Mouse (Mus musculus) kidney, postnatal 10 days (tissue): ENCODE measurements around the gene Fstl1.

Experiments
- DNase-seq: peaks from one replicate; pipeline ENCODE4 v3.0.0; 2021; ENCODE audit warnings: mixed read lengths

Gene Fstl1

GRCm38 (mm10) chr16:37824778-37825505, 48.3 kb downstream of the Fstl1 start:
- no peak for DNase-seq

- no peak for DNase-seq
Observed at GRCm38 (mm10) chr16:37826286-37826685, 49.6 kb downstream of the Fstl1 start.

- peak; percentile 44 for DNase-seq
Observed at GRCm38 (mm10) chr16:37831041-37831440, 54.4 kb downstream of the Fstl1 start.

- DNase-seq, result no peak
Observed at GRCm38 (mm10) chr16:37837571-37837970, 60.9 kb downstream of the Fstl1 start.

- no peak for DNase-seq
Observed at GRCm38 (mm10) chr16:37842439-37842838, 65.8 kb downstream of the Fstl1 start.

- no peak for DNase-seq
Observed at GRCm38 (mm10) chr16:37843740-37844139, 67.1 kb downstream of the Fstl1 start.

GRCm38 (mm10) chr16:37845202-37845925, 68.7 kb downstream of the Fstl1 start:
- peak; percentile 32 for DNase-seq

GRCm38 (mm10) chr16:37847081-37847480, 70.4 kb downstream of the Fstl1 start:
- no peak for DNase-seq

- peak; percentile 64 for DNase-seq
Observed at GRCm38 (mm10) chr16:37851366-37851765, 74.7 kb downstream of the Fstl1 start.

- peak; percentile 59 for DNase-seq
Observed at GRCm38 (mm10) chr16:37853279-37853678, 76.6 kb downstream of the Fstl1 start.

- no peak for DNase-seq
Observed at GRCm38 (mm10) chr16:37854054-37854453, 77.4 kb downstream of the Fstl1 start.

- no peak for DNase-seq
Observed at GRCm38 (mm10) chr16:37854593-37854992, 77.9 kb downstream of the Fstl1 start.

- no peak for DNase-seq
Observed at GRCm38 (mm10) chr16:37855583-37855982, 78.9 kb downstream of the Fstl1 start.

GRCm38 (mm10) chr16:37856327-37856726, 79.7 kb downstream of the Fstl1 start:
- no peak for DNase-seq

GRCm38 (mm10) chr16:37857495-37857894, 80.8 kb downstream of the Fstl1 start:
- peak; percentile 43 for DNase-seq

- DNase-seq, result peak; percentile 21
Observed at GRCm38 (mm10) chr16:37860213-37860612, 83.5 kb downstream of the Fstl1 start.

- DNase-seq, result no peak
Observed at GRCm38 (mm10) chr16:37861029-37861428, 84.4 kb downstream of the Fstl1 start, which contains the start of gene Gm36028. TSS of gene Gm36028 (minus strand) at chr16:37861146.

GRCm38 (mm10) chr16:37863876-37864275, 87.2 kb downstream of the Fstl1 start:
- DNase-seq, result no peak

- no peak for DNase-seq
Observed at GRCm38 (mm10) chr16:37865841-37866240, 89.2 kb downstream of the Fstl1 start.

GRCm38 (mm10) chr16:37867791-37868505, 91.3 kb downstream of the Fstl1 start, which contains the start of gene Lrrc58:
TSS of gene Lrrc58 (plus strand) at chr16:37868389.
- peak; percentile 92 for DNase-seq

- DNase-seq, result peak; percentile 71
Observed at GRCm38 (mm10) chr16:37868506-37869469, 92.1 kb downstream of the Fstl1 start.
